Mouse (Mus musculus) liver, embryonic 14.5 days (tissue): ENCODE results near the gene Atp1b2.

Source experiments
- CTCF ChIP-seq: IDR thresholded peaks from 2 replicates; pipeline ENCODE4 v1.5.1; 2016; ENCODE audit warnings: antibody characterized with exemption, low read depth, control low read depth
- EP300 ChIP-seq: IDR thresholded peaks from 2 replicates; pipeline ENCODE4 v1.6.1; 2016; ENCODE audit warnings: antibody characterized with exemption, low read depth

GRCm38 (mm10) chr11:69552622-69553340 lies 53.0 kb downstream of the Atp1b2 start:
- no peak for TF ChIP-seq CTCF
- TF ChIP-seq EP300: no peak
